Mouse (Mus musculus): ENCODE data around the gene Mal. TPM values are rescaled to one million over a fixed set of nuclear protein-coding genes. Genes with fewer than 3 reads are reported as not detected.

Gene Mal
- polyA plus RNA-seq (2014; fragmentation: Illumina TruSeq; extraction: RNeasy Lipid Tissue Mini Kit (QIAGEN cat#74804); ENCODE audit: low read depth, low replicate concordance) = 482 TPM

GRCm38 (mm10) chr2:127656086-127656720, at the start of gene Mal:
Gene Mal (minus strand): TSS chr2:127656695.

GRCm38 (mm10) chr2:127586694-127587513, 69.6 kb downstream of the Mal start, which contains the start of the genes Zfp661 and Mrps5:
Gene Zfp661 (minus strand): TSS chr2:127587094.
Gene Mrps5 (plus strand): TSS chr2:127587222.

Other genes starting within 250 kb of the Mal start
- gene Gpat2, start 231.5 kb downstream of the Mal start, polyA plus RNA-seq (2014; fragmentation: Illumina TruSeq; extraction: RNeasy Lipid Tissue Mini Kit (QIAGEN cat#74804); ENCODE audit: low read depth, low replicate concordance) = not detected
- 32.9 TPM for gene Fahd2a, start 212.1 kb downstream of the Mal start, polyA plus RNA-seq (2014; fragmentation: Illumina TruSeq; extraction: RNeasy Lipid Tissue Mini Kit (QIAGEN cat#74804); ENCODE audit: low read depth, low replicate concordance)
- 1.1 TPM for gene Kcnip3, start 134.6 kb downstream of the Mal start, polyA plus RNA-seq (2014; fragmentation: Illumina TruSeq; extraction: RNeasy Lipid Tissue Mini Kit (QIAGEN cat#74804); ENCODE audit: low read depth, low replicate concordance)
- 12.3 TPM for gene Prom2, start 115.2 kb downstream of the Mal start, polyA plus RNA-seq (2014; fragmentation: Illumina TruSeq; extraction: RNeasy Lipid Tissue Mini Kit (QIAGEN cat#74804); ENCODE audit: low read depth, low replicate concordance)
- 5.3 TPM for gene Zfp661, start 69.6 kb downstream of the Mal start, polyA plus RNA-seq (2014; fragmentation: Illumina TruSeq; extraction: RNeasy Lipid Tissue Mini Kit (QIAGEN cat#74804); ENCODE audit: low read depth, low replicate concordance)
- gene Mrps5, start 69.5 kb downstream of the Mal start, polyA plus RNA-seq (2014; fragmentation: Illumina TruSeq; extraction: RNeasy Lipid Tissue Mini Kit (QIAGEN cat#74804); ENCODE audit: low read depth, low replicate concordance) = 19.1 TPM
- gene Mall, start 73.2 kb upstream of the Mal start, polyA plus RNA-seq (2014; fragmentation: Illumina TruSeq; extraction: RNeasy Lipid Tissue Mini Kit (QIAGEN cat#74804); ENCODE audit: low read depth, low replicate concordance) = 0.28 TPM
- gene Nphp1, start 132.2 kb upstream of the Mal start, polyA plus RNA-seq (2014; fragmentation: Illumina TruSeq; extraction: RNeasy Lipid Tissue Mini Kit (QIAGEN cat#74804); ENCODE audit: low read depth, low replicate concordance) = 19.4 TPM
- 57.3 TPM for gene Mtln, start 135.8 kb upstream of the Mal start, polyA plus RNA-seq (2014; fragmentation: Illumina TruSeq; extraction: RNeasy Lipid Tissue Mini Kit (QIAGEN cat#74804); ENCODE audit: low read depth, low replicate concordance)
- 0.49 TPM for gene Bub1, start 175.2 kb upstream of the Mal start, polyA plus RNA-seq (2014; fragmentation: Illumina TruSeq; extraction: RNeasy Lipid Tissue Mini Kit (QIAGEN cat#74804); ENCODE audit: low read depth, low replicate concordance)
- gene Acoxl, start 182.2 kb upstream of the Mal start, polyA plus RNA-seq (2014; fragmentation: Illumina TruSeq; extraction: RNeasy Lipid Tissue Mini Kit (QIAGEN cat#74804); ENCODE audit: low read depth, low replicate concordance) = not detected